Mouse (Mus musculus) CD8-positive naive resting alpha-beta T cell, adult 2 months (primary cell): Measurements from ENCODE around the gene Ghitm.
"Not testable (repeated sequence)": the region's sequence is repeated elsewhere in the genome, so short reads cannot be mapped to it uniquely, and the experiment has no call there.

Experiments used
- DNase-seq, 2 experiments: peaks; one replicate each; pipeline ENCODE4 v3.0.0; 2022; ENCODE audit warnings: low read depth in 2 of 2, low spot score in 2 of 2

Gene Ghitm

GRCm38 (mm10) chr14:37135127-37135593, at the start of gene Ghitm:
Gene Ghitm, minus strand, starts transcription at chr14:37135272.
- peak; percentile 93 to 96 for DNase-seq

GRCm38 (mm10) chr14:37184871-37185270, 49.8 kb upstream of the Ghitm start:
- DNase-seq, result no peak

GRCm38 (mm10) chr14:37174484-37174883, 39.4 kb upstream of the Ghitm start:
- no peak for DNase-seq

- DNase-seq, result no peak
Measured at GRCm38 (mm10) chr14:37165266-37165926, 30.3 kb upstream of the Ghitm start.

- no peak for DNase-seq
Measured at GRCm38 (mm10) chr14:37164392-37165032, 29.4 kb upstream of the Ghitm start.

- DNase-seq, result no peak
Measured at GRCm38 (mm10) chr14:37163277-37163956, 28.3 kb upstream of the Ghitm start.

GRCm38 (mm10) chr14:37154391-37154790, 19.3 kb upstream of the Ghitm start:
- no peak for DNase-seq

- DNase-seq, result no peak
Measured at GRCm38 (mm10) chr14:37139051-37139710, 4.1 kb upstream of the Ghitm start.

GRCm38 (mm10) chr14:37137596-37137995, 2.5 kb upstream of the Ghitm start:
- not testable (repeated sequence) for DNase-seq

- DNase-seq, result no peak
Measured at GRCm38 (mm10) chr14:37136110-37136509, 1.0 kb upstream of the Ghitm start.

- DNase-seq, result no peak
Measured at GRCm38 (mm10) chr14:37135671-37136070, 599 bp upstream of the Ghitm start.

GRCm38 (mm10) chr14:37134304-37135126, 557 bp downstream of the Ghitm start:
- DNase-seq, result peak in 1 of 2 experiments; percentile 26

- DNase-seq, result peak in 1 of 2 experiments; percentile 28
Measured at GRCm38 (mm10) chr14:37127652-37128051, 7.4 kb downstream of the Ghitm start.

- no peak for DNase-seq
Measured at GRCm38 (mm10) chr14:37119233-37119632, 15.8 kb downstream of the Ghitm start.

GRCm38 (mm10) chr14:37113922-37114321, 21.1 kb downstream of the Ghitm start, which contains the start of gene 2610528A11Rik:
Gene 2610528A11Rik, minus strand, starts transcription at chr14:37114022.
- no peak for DNase-seq

GRCm38 (mm10) chr14:37112931-37113330, 22.1 kb downstream of the Ghitm start:
- DNase-seq, result no peak

GRCm38 (mm10) chr14:37111371-37111770, 23.7 kb downstream of the Ghitm start:
- DNase-seq, result no peak

- no peak for DNase-seq
Measured at GRCm38 (mm10) chr14:37110456-37110855, 24.6 kb downstream of the Ghitm start.

- no peak for DNase-seq
Measured at GRCm38 (mm10) chr14:37109975-37110374, 25.1 kb downstream of the Ghitm start.

GRCm38 (mm10) chr14:37109460-37109859, 25.6 kb downstream of the Ghitm start:
- DNase-seq, result no peak

GRCm38 (mm10) chr14:37105846-37106245, 29.2 kb downstream of the Ghitm start:
- DNase-seq, result no peak
